Mouse (Mus musculus) ES-Bruce4 (cell line): ENCODE measurements around the gene Clca4b.

ENCODE experiments used
- CTCF ChIP-seq: IDR thresholded peaks from one replicate; pipeline ENCODE4 v1.8.1; 2011; ENCODE audit warnings: low read depth, low read length
- EP300 ChIP-seq: IDR thresholded peaks from 2 replicates; pipeline ENCODE4 v1.6.1; 2011; ENCODE audit warnings: low read depth, low read length; ENCODE audit not compliant: insufficient read depth

DNA sequence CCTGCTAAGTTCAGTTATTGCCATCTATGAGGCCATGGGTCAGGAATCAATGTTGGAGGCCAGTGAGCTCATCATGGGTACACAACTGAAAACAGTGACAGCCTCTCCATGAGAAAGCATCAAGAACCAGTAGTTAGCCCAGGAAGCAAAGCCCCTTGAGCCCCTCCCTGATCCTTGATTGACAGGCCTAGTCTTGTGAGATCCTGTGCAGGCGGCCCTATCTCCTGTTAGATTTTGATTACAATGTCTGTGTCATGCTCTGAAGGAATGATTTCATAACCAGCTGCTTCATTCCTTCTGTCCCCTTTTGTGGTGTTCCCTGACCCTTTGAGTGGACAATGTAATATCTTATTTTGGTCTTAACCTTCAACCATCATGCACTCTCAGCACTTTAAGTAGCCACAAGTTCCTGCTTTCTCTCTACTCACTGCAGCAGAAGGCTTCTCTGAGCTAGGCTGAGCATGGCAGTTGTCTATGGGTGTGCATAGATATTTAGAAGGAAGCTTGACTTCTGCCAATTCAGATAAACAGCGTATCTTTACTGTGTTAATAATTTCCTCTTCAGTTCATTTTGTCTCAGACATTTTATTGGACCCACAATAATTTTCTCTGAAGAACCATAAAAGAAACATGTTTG lies 35.2 kb downstream of the Clca4b start:
- TF ChIP-seq CTCF, result no peak
- TF ChIP-seq EP300, result no peak
